Mouse (Mus musculus): ENCODE data around the gene Nxf1.

DNA sequence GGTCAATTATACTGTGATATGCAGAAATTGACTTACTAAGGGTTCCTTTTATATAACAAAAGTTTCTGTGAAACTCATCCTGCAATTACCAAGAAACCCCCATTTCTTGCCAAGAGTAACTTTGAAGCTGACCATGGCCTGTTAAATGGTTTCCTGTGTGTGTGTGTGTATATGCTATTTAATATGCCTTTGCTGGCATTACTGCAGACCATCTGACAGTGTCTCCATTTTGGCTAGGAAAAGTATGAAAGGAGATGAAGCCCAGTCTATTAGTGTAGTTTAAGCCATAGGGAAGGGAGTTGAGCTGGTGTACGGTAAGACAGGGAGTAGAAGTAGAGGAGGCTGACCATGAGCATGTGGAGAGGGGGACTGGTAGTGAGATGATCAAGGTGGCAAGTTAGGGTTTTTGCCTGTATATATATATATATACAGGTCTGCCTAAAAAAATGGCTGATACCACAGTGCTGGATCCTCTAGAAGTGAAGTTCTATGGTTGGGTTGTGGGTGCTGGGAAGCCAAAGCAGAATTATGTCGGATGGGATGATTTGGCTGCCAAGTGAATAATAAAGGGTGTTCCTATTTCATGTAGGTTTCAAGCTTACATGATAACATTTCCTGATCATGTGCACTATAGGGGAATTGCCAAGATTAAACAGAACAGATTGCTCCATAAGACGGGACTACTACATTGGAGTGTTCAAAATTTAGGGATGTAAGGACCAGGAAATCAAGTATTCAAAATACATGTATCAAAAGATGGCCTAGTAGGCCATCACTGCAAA, 30.1 kb upstream of the Nxf1 start:
- TF ChIP-seq TAL1 (conservative IDR thresholded peaks at IDR 0.05; ENCODE audit: low read depth, low read length) (no peak), CTCF (IDR thresholded peaks at IDR 0.05; ENCODE audit: low read depth, low read length) (no peak)
